Mouse (Mus musculus) c-Kit-positive CD71-negative TER-119-negative erythroid progenitor cells, embryonic 14.5 days (primary cell): ENCODE data around the gene Fignl1.

ENCODE experiments used
- DNase-seq: peaks from one replicate; pipeline ENCODE4 v3.0.0-alpha.2; 2013; ENCODE audit warnings: low read depth

Fignl1 gene

GRCm38 (mm10) chr11:11809404-11810175 lies 828 bp upstream of the Fignl1 start:
- DNase-seq, result no peak

GRCm38 (mm10) chr11:11808035-11808819 lies 535 bp downstream of the Fignl1 start:
- no peak for DNase-seq

- no peak for DNase-seq
Observed at GRCm38 (mm10) chr11:11805951-11806350, 2.8 kb downstream of the Fignl1 start.

GRCm38 (mm10) chr11:11804421-11804820 lies 4.3 kb downstream of the Fignl1 start:
- DNase-seq, result no peak

GRCm38 (mm10) chr11:11801067-11801466 lies 7.7 kb downstream of the Fignl1 start:
- DNase-seq, result no peak

- no peak for DNase-seq
Observed at GRCm38 (mm10) chr11:11800304-11800703, 8.5 kb downstream of the Fignl1 start.

- DNase-seq, result no peak
Observed at GRCm38 (mm10) chr11:11798690-11799089, 10.1 kb downstream of the Fignl1 start.

- no peak for DNase-seq
Observed at GRCm38 (mm10) chr11:11794626-11795025, 14.1 kb downstream of the Fignl1 start.

GRCm38 (mm10) chr11:11788521-11788974 lies 20.2 kb downstream of the Fignl1 start:
- DNase-seq, result peak; percentile 82

- no peak for DNase-seq
Observed at GRCm38 (mm10) chr11:11785457-11785856, 23.3 kb downstream of the Fignl1 start.

- DNase-seq, result no peak
Observed at GRCm38 (mm10) chr11:11781728-11782127, 27.0 kb downstream of the Fignl1 start.

GRCm38 (mm10) chr11:11778345-11778744 lies 30.4 kb downstream of the Fignl1 start:
- no peak for DNase-seq

GRCm38 (mm10) chr11:11777796-11778195 lies 31.0 kb downstream of the Fignl1 start:
- DNase-seq, result no peak

GRCm38 (mm10) chr11:11777246-11777645 lies 31.5 kb downstream of the Fignl1 start:
- no peak for DNase-seq

GRCm38 (mm10) chr11:11776822-11777174 lies 32.0 kb downstream of the Fignl1 start:
- DNase-seq, result no peak

GRCm38 (mm10) chr11:11776071-11776821 lies 32.5 kb downstream of the Fignl1 start:
- DNase-seq, result no peak

GRCm38 (mm10) chr11:11774893-11775292 lies 33.9 kb downstream of the Fignl1 start:
- DNase-seq, result no peak

GRCm38 (mm10) chr11:11774384-11774783 lies 34.4 kb downstream of the Fignl1 start:
- DNase-seq, result no peak

- no peak for DNase-seq
Observed at GRCm38 (mm10) chr11:11772196-11772595, 36.6 kb downstream of the Fignl1 start.

- no peak for DNase-seq
Observed at GRCm38 (mm10) chr11:11770691-11771090, 38.1 kb downstream of the Fignl1 start.

GRCm38 (mm10) chr11:11769281-11769680 lies 39.5 kb downstream of the Fignl1 start:
- DNase-seq, result no peak

GRCm38 (mm10) chr11:11768057-11768456 lies 40.7 kb downstream of the Fignl1 start:
- no peak for DNase-seq

- DNase-seq, result no peak
Observed at GRCm38 (mm10) chr11:11766736-11767135, 42.0 kb downstream of the Fignl1 start.
